Mouse (Mus musculus): ENCODE measurements at regions not wholly inside any gene's neighbourhood (a gene's known extent, or its start where the extent isn't known, plus 50 kb on each side); places are given as distances from the start of the nearest gene placed in this dataset.

- no peak for DNase-seq (ENCODE audit: extremely low spot score, low spot score)
- WGBS: 89% methylated on average over 7 of the region's 7 CpGs
- no peaks in the 10 kb centered on the region for H3K27me3 ChIP-seq (ENCODE audit: poor library complexity, severe bottlenecking)
- no peaks in the 10 kb centered on the region for H3K36me3 ChIP-seq (replicated peaks)
- H3K9me3 ChIP-seq: no peaks in the 10 kb centered on the region
- no peak overlapping the region for H3K4me3 ChIP-seq
- H3K27ac ChIP-seq: no peak overlapping the region
- H3K4me1 ChIP-seq: peaks cover 11% of the 10 kb centered on the region
Measured at GRCm38 (mm10) chr9:113309707-113310574, 398.1 kb downstream of the Pdcd6ip start.

GRCm38 (mm10) chr9:113305761-113306160, 402.3 kb downstream of the Pdcd6ip start:
- WGBS: 38% methylated on average over 4 of the region's 4 CpGs

GRCm38 (mm10) chr9:113302429-113302828, 405.6 kb downstream of the Pdcd6ip start:
- DNase-seq (ENCODE audit: extremely low spot score, low spot score): no peak
- H3K36me3 ChIP-seq (replicated peaks): no peaks in the 10 kb centered on the region
- H3K4me3 ChIP-seq: no peak overlapping the region
- H3K27me3 ChIP-seq (ENCODE audit: poor library complexity, severe bottlenecking): no peaks in the 10 kb centered on the region
- WGBS: 59% methylated on average over 1 of the region's 1 CpGs
- H3K9me3 ChIP-seq: no peaks in the 10 kb centered on the region
- H3K4me1 ChIP-seq: peaks cover 20% of the 10 kb centered on the region
- H3K27ac ChIP-seq: no peak overlapping the region

More at GRCm38 (mm10) chr9:113305761-113306160, 402.3 kb downstream of the Pdcd6ip start:
- Histone ChIP-seq H3K27me3 (ENCODE audit: poor library complexity, severe bottlenecking) (no peaks in the 10 kb centered on the region), H3K27ac (no peak overlapping the region), H3K4me1 (peaks cover 11% of the 10 kb centered on the region), H3K9me3 (no peaks in the 10 kb centered on the region), H3K4me3 (no peak overlapping the region), H3K36me3 (replicated peaks) (no peaks in the 10 kb centered on the region)
- DNase-seq (ENCODE audit: extremely low spot score, low spot score): no peak

GRCm38 (mm10) chr9:113300846-113301245, 407.2 kb downstream of the Pdcd6ip start:
- H3K36me3 ChIP-seq (replicated peaks): no peaks in the 10 kb centered on the region
- 27% methylated on average over 2 of the region's 2 CpGs for WGBS

GRCm38 (mm10) chr9:113299900-113300299, 408.2 kb downstream of the Pdcd6ip start:
- no peaks in the 10 kb centered on the region for H3K36me3 ChIP-seq (replicated peaks)
- 33% methylated on average over 3 of the region's 3 CpGs for WGBS
- H3K27me3 ChIP-seq (ENCODE audit: poor library complexity, severe bottlenecking): no peaks in the 10 kb centered on the region
- 0 out of 2 replicates have a peak, but pooled peaks cover 9% of the 10 kb centered on the region for H3K4me1 ChIP-seq
- no peaks in the 10 kb centered on the region for H3K9me3 ChIP-seq
- H3K4me3 ChIP-seq: no peak overlapping the region
- H3K27ac ChIP-seq: no peak overlapping the region
- no peak for DNase-seq (ENCODE audit: extremely low spot score, low spot score)

More at GRCm38 (mm10) chr9:113300846-113301245, 407.2 kb downstream of the Pdcd6ip start:
- Histone ChIP-seq H3K4me3 (no peak overlapping the region), H3K4me1 (peaks cover 15% of the 10 kb centered on the region), H3K27me3 (ENCODE audit: poor library complexity, severe bottlenecking) (no peaks in the 10 kb centered on the region), H3K9me3 (no peaks in the 10 kb centered on the region), H3K27ac (no peak overlapping the region)
- DNase-seq (ENCODE audit: extremely low spot score, low spot score): peak; percentile 25

GRCm38 (mm10) chr9:113295850-113296467, 412.1 kb downstream of the Pdcd6ip start:
- Histone ChIP-seq H3K27me3 (ENCODE audit: poor library complexity, severe bottlenecking) (no peaks in the 10 kb centered on the region), H3K9me3 (no peaks in the 10 kb centered on the region), H3K4me3 (no peak overlapping the region), H3K36me3 (replicated peaks) (no peaks in the 10 kb centered on the region), H3K27ac (no peak overlapping the region), H3K4me1 (0 out of 2 replicates have a peak, but pooled peaks cover 9% of the 10 kb centered on the region)
- no peak for DNase-seq (ENCODE audit: extremely low spot score, low spot score)
- 85% methylated on average over 5 of the region's 5 CpGs for WGBS

GRCm38 (mm10) chr9:113287397-113287796, 420.7 kb downstream of the Pdcd6ip start:
- H3K27me3 ChIP-seq (ENCODE audit: poor library complexity, severe bottlenecking): no peaks in the 10 kb centered on the region
- WGBS: 59% methylated on average over 4 of the region's 4 CpGs
- H3K4me1 ChIP-seq: peaks cover 5% of the 10 kb centered on the region; the same call in 1 of the 2 replicates
- no peaks in the 10 kb centered on the region for H3K36me3 ChIP-seq (replicated peaks)
- no peak overlapping the region for H3K4me3 ChIP-seq
- H3K9me3 ChIP-seq: no peaks in the 10 kb centered on the region
- no peak for DNase-seq (ENCODE audit: extremely low spot score, low spot score)
- no peak overlapping the region for H3K27ac ChIP-seq

- Histone ChIP-seq H3K27me3 (ENCODE audit: poor library complexity, severe bottlenecking) (no peaks in the 10 kb centered on the region), H3K36me3 (replicated peaks) (no peaks in the 10 kb centered on the region), H3K9me3 (no peaks in the 10 kb centered on the region), H3K4me1 (peaks cover 5% of the 10 kb centered on the region; the same call in 1 of the 2 replicates), H3K4me3 (no peak overlapping the region), H3K27ac (no peak overlapping the region)
- no peak for DNase-seq (ENCODE audit: extremely low spot score, low spot score)
- 78% methylated on average over 1 of the region's 1 CpGs for WGBS
Measured at GRCm38 (mm10) chr9:113283244-113283643, 424.8 kb downstream of the Pdcd6ip start.

- no peak for DNase-seq (ENCODE audit: extremely low spot score, low spot score)
- Histone ChIP-seq H3K27me3 (ENCODE audit: poor library complexity, severe bottlenecking) (no peaks in the 10 kb centered on the region), H3K36me3 (replicated peaks) (no peaks in the 10 kb centered on the region), H3K4me3 (no peak overlapping the region), H3K9me3 (no peaks in the 10 kb centered on the region), H3K27ac (no peak overlapping the region), H3K4me1 (no peaks in the 10 kb centered on the region)
- WGBS: 88% methylated on average over 4 of the region's 4 CpGs
Measured at GRCm38 (mm10) chr9:113270595-113270994, 437.5 kb downstream of the Pdcd6ip start.

- no peaks in the 10 kb centered on the region for H3K9me3 ChIP-seq
- H3K4me1 ChIP-seq: no peaks in the 10 kb centered on the region
- 89% methylated on average over 8 of the region's 8 CpGs for WGBS
- H3K36me3 ChIP-seq (replicated peaks): no peaks in the 10 kb centered on the region
- no peak for DNase-seq (ENCODE audit: extremely low spot score, low spot score)
- no peaks in the 10 kb centered on the region for H3K27me3 ChIP-seq (ENCODE audit: poor library complexity, severe bottlenecking)
- no peak overlapping the region for H3K27ac ChIP-seq
- no peak overlapping the region for H3K4me3 ChIP-seq
Measured at GRCm38 (mm10) chr9:113267696-113268095, 440.4 kb downstream of the Pdcd6ip start.

- WGBS: 92% methylated on average over 6 of the region's 6 CpGs
- no peak overlapping the region for H3K4me3 ChIP-seq
Measured at GRCm38 (mm10) chr9:113263636-113264035, 444.4 kb downstream of the Pdcd6ip start.

GRCm38 (mm10) chr9:113260296-113260695, 447.8 kb downstream of the Pdcd6ip start:
- DNase-seq (ENCODE audit: extremely low spot score, low spot score): no peak
- no peak overlapping the region for H3K27ac ChIP-seq
- 96% methylated on average over 2 of the region's 2 CpGs for WGBS
- H3K4me3 ChIP-seq: no peak overlapping the region
- no peaks in the 10 kb centered on the region for H3K9me3 ChIP-seq
- no peaks in the 10 kb centered on the region for H3K27me3 ChIP-seq (ENCODE audit: poor library complexity, severe bottlenecking)
- H3K4me1 ChIP-seq: no peaks in the 10 kb centered on the region
- H3K36me3 ChIP-seq (replicated peaks): no peaks in the 10 kb centered on the region

More at GRCm38 (mm10) chr9:113263636-113264035, 444.4 kb downstream of the Pdcd6ip start:
- DNase-seq (ENCODE audit: extremely low spot score, low spot score): no peak
- H3K9me3 ChIP-seq: no peaks in the 10 kb centered on the region
- no peaks in the 10 kb centered on the region for H3K27me3 ChIP-seq (ENCODE audit: poor library complexity, severe bottlenecking)
- H3K27ac ChIP-seq: no peak overlapping the region
- no peaks in the 10 kb centered on the region for H3K4me1 ChIP-seq
- H3K36me3 ChIP-seq (replicated peaks): no peaks in the 10 kb centered on the region

GRCm38 (mm10) chr9:113258556-113258955, 449.5 kb downstream of the Pdcd6ip start:
- Histone ChIP-seq H3K36me3 (replicated peaks) (no peaks in the 10 kb centered on the region), H3K4me3 (no peak overlapping the region), H3K9me3 (no peaks in the 10 kb centered on the region), H3K27ac (no peak overlapping the region), H3K27me3 (ENCODE audit: poor library complexity, severe bottlenecking) (no peaks in the 10 kb centered on the region), H3K4me1 (no peaks in the 10 kb centered on the region)
- WGBS: 86% methylated on average over 2 of the region's 2 CpGs
- DNase-seq (ENCODE audit: extremely low spot score, low spot score): no peak

Measured in forebrain, embryonic 10.5 days (tissue).